ENCODE assay signal across 7 mouse cellular contexts in the genomic region with DNA sequence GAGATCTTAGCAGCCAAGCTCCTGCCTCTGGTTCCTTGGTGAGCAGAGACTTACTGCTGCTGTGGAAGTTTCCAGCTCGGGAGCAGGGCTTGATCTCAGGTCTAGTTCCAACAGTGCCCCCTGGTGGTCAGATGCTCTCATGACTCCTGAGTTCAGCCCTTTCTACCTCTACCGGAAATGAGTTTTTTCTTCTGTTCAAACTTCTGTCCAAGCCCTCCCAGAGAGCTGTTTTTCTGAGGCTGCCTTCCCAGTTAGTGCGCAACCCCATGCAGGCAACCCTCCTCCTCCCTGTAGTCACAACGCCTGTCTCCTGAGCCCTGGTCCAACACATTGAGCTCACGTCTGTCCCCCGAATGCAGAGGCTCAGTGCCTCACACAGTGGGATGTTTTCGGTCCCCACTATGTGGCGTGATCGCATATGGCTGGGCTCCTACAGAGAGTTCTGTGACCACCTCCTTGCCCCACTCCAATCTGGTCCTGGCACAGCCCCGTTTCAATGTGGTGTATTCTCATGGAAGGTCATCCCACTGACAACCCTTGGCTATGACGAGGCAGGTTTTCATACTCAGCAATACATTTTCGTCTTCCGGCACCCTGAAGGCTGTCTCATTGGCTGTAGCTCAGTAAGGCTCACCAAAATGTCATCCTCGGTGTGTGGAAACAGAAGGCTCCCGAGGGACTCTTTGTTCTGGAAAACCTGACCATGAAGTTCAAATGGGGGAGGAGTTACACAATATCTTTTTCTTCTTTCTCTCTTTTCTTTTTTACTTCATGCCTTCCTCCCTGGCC. TPM values are rescaled to one million over a fixed set of nuclear protein-coding genes. Genes with fewer than 3 reads are reported as not detected.
A peak's percentile ranks its signal among the peaks of the same experiment; 100 is the strongest.
DNase-seq lines count a peak whose midpoint lies in the region; ATAC-seq and TF ChIP-seq lines count a peak whose summit lies in the region.

No protein-coding gene starts in this region.

- 49% methylated on average over 15 of the region's 15 CpGs for WGBS in small intestine, adult 2 months

- H3K36me3 ChIP-seq in small intestine, adult 2 months (ENCODE audit: control insufficient read depth, insufficient read depth, low read length): no peaks in the 10 kb centered on the region

- ATAC-seq in megakaryocyte progenitor cell, adult 5-6 weeks (replicated peaks; ENCODE audit: poor library complexity): peak; percentile 94

- peak; percentile 86 for TF ChIP-seq CTCF in gastrocnemius, adult 2 months (IDR thresholded peaks at IDR 0.05)
- TF ChIP-seq CTCF in small intestine, adult 2 months (IDR thresholded peaks at IDR 0.05; ENCODE audit: extremely low read depth, insufficient read length, insufficient replicate concordance, low read depth, low read length): peak; percentile 75; the same call in 1 of the 2 replicates

- intact Hi-C loops in gastrocnemius, adult 2 months (cut with DNase I): loop anchor here (5.0 kb wide), 2 partner anchors 51 to 171 kb away; a partner anchor contains a TSS

- H3K27ac ChIP-seq in gastrocnemius, adult 2 months: 0 out of 2 replicates have a peak overlapping the region, but pooled peaks have one; percentile 9
- H3K27ac ChIP-seq in small intestine, adult 2 months (ENCODE audit: insufficient read depth, low read depth, low read length): no peak overlapping the region

- no peaks in the 10 kb centered on the region; the same call in 1 of the 2 replicates for H3K27me3 ChIP-seq in small intestine, adult 2 months (ENCODE audit: control insufficient read depth, insufficient read depth, low read length)

- H3K4me1 ChIP-seq in small intestine, adult 2 months (ENCODE audit: control insufficient read depth, insufficient read depth, insufficient read length, low read length): peaks cover 20% of the 10 kb centered on the region

- peak overlapping the region; percentile 34 for H3K4me3 ChIP-seq in gastrocnemius, adult 2 months
- H3K4me3 ChIP-seq in small intestine, adult 2 months (ENCODE audit: low read depth, low read length): no peak overlapping the region

- no peak for TF ChIP-seq POLR2A in small intestine, adult 2 months (IDR thresholded peaks at IDR 0.05; ENCODE audit: low read depth, low read length)

- DNase-seq in T-cell, adult 2 months (ENCODE audit: low spot score): peak; percentile 76
- DNase-seq in cerebellum, adult 8-10 months: peak; percentile 93
- DNase-seq in gastrocnemius, adult 2 months: peak; percentile 90
- DNase-seq in induced T-regulatory cell, adult 2 months (ENCODE audit: low read depth): peak; percentile 89
- DNase-seq in left cerebral cortex, adult 8-10 months (ENCODE audit: low spot score in 2 of 2): peak; percentile 79 to 86

RNA-seq across cellular contexts. Expression of a gene that starts 2.2 kb away (rescaled TPM):
- total RNA-seq in gastrocnemius, adult 2 months (2021): not detected
- under 1 TPM in 1 of 4 experiments, not detected in 3; 0.35 TPM for total RNA-seq in left cerebral cortex, adult 8-10 months (2022)
- not detected in 2 replicates for total RNA-seq in megakaryocyte progenitor cell, adult 5-6 weeks (2015)
- total RNA-seq in megakaryocyte progenitor cell, adult 5-6 weeks (2017): not detected in 2 replicates
- polyA plus RNA-seq in small intestine, adult 2 months (2012; rRNA removed): 8.2 and 11.4 TPM in 2 replicates

RNA-seq across cellular contexts. Expression of a gene that starts 4.2 kb away (rescaled TPM):
- 10 to 100 TPM; 12.0 to 18.0 TPM for total RNA-seq in gastrocnemius, adult 2 months (2021)
- total RNA-seq in left cerebral cortex, adult 8-10 months (2022): 10 to 100 TPM; 17.3 to 31.4 (median 24.9) TPM
- total RNA-seq in megakaryocyte progenitor cell, adult 5-6 weeks (2015): not detected in 2 replicates
- total RNA-seq in megakaryocyte progenitor cell, adult 5-6 weeks (2017): not detected in 2 replicates
- polyA plus RNA-seq in small intestine, adult 2 months (2012; rRNA removed): 10.7 and 36.2 TPM in 2 replicates

RNA-seq across cellular contexts. Expression of a gene that starts 53.2 kb away (rescaled TPM):
- 10 to 100 TPM; 17.1 to 17.7 TPM for total RNA-seq in gastrocnemius, adult 2 months (2021)
- total RNA-seq in left cerebral cortex, adult 8-10 months (2022): 10 to 100 TPM; 43.2 to 49.2 (median 45.7) TPM
- 9.3 and 12.8 TPM in 2 replicates for total RNA-seq in megakaryocyte progenitor cell, adult 5-6 weeks (2015)
- 20.9 and 27.4 TPM in 2 replicates for total RNA-seq in megakaryocyte progenitor cell, adult 5-6 weeks (2017)
- polyA plus RNA-seq in small intestine, adult 2 months (2012; rRNA removed): 8.3 and 14.7 TPM in 2 replicates

Comparison
In these comparisons a context has a peak if more than half of its experiments do, and no peak if none do; other contexts are left out.
1. RNA of a gene that starts 4.2 kb away (total RNA-seq): 17.3 to 31.4 TPM in left cerebral cortex, adult 8-10 months and 12.0 to 18.0 TPM in gastrocnemius, adult 2 months; not detected in megakaryocyte progenitor cell, adult 5-6 weeks; every median in the first group is over 10 times any median in the second.
2. Peak in every context shown above with its lines, with median percentiles within 50 percentile points of each other: DNase-seq.